Mouse (Mus musculus) left cerebral cortex, adult 11 months (tissue): ENCODE results near the gene Pou1f1.

Experiments
- DNase-seq: peaks from one replicate; pipeline ENCODE4 v3.0.0; 2022; ENCODE audit warnings: low spot score

Pou1f1 gene

DNA sequence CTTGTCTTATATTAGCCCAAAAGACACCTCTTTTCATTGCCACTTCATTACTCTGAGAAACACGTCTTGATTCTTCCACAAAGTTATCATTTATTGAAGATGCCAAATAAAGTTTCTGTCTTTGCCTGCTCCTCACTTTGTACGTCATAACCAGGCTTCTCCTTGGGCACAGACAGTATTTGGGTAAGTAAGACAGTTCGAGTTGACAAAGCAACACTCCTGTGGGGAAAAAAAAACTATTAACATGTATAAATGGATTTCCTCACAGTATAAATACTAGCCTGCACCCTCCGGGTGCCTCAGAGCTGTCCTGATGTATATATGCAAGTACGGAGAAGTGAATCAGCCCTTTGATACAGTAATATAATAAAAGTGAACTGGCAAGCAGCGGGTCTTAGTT, at the start of gene Pou1f1:
TSS of gene Pou1f1 (plus strand) at position 301 of the 400 bp plus-strand sequence.
- DNase-seq: no peak

DNA sequence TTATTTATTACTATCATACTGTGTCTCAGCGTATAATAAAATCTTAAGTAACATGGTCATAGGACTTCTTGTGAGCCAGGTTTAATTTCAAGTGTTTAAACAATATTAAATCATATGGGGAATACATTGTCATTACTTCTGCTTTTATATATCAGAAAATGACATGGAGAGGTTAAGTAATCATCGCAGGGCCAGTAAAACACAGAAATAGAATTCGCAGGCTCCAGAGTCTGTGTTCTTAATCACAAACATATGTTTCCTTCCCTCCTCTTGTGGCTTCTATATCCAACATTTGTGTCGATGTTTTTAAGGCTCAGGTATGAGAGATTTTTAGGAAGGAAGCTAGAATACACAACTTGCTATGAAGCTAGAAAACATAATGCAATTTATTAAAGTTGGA, 49.7 kb upstream of the Pou1f1 start:
- no peak for DNase-seq

DNA sequence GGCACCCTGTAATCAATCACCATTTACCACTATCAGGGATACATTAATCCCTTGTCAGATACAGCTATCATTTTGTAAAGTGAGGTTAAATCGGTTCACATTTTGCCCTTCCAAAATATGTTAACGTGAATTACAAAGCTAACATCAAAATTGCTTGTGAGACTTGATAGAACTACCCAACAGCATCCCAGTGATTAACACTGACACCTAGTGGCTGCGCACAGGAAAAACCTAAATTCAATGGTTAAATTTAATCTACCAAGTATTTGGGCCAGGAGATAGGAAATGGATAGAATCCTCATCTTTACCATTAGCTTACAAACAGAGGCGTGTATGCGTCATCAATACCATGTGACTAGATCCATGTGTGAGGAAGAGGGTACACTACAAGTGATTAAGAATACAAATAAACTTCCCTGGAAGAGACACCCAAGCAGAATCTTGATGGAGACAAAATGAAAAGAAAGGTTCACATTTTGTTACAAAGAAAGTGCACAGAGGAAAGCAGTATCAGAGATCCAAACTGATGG, 47.8 kb upstream of the Pou1f1 start:
- peak; percentile 32 for DNase-seq

DNA sequence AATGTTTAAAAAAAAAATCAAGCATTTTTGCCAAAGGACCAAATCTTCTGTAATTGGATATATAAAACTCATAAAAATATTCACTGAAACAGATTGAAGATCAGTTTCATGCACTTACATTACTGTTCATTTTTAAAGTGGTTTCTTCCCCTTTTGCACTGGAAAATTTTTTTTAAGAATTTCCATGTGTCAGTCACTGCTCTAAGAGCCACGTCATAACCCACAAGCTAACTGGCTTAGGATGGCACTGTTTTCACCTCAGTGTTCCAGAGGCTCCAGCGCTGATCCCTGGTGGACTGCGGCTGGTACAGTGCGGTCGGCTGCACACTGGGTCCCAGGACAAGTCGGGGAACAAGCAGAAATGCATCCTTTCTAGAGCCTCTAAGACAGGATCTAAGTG, 34.6 kb upstream of the Pou1f1 start:
- no peak for DNase-seq

DNA sequence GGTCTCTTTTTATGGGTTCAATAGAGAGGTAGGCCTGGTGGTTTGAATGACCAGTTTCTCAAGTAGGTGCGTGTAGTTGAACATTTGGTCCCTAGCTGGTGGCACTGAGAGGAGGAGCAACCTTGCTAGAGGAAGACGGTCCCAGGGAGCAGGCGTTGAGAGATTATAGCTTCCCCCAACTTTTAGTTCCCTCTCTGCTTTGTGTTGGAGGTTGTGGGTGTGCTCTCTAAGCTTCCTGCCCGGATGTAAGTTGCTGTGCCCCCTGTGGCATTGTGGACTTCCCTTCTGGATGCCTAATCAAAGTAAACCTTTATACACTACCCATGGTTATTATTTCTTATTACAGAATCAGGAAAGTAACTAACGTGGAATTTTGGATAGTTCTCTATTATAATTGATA, 24.3 kb upstream of the Pou1f1 start:
- no peak for DNase-seq

DNA sequence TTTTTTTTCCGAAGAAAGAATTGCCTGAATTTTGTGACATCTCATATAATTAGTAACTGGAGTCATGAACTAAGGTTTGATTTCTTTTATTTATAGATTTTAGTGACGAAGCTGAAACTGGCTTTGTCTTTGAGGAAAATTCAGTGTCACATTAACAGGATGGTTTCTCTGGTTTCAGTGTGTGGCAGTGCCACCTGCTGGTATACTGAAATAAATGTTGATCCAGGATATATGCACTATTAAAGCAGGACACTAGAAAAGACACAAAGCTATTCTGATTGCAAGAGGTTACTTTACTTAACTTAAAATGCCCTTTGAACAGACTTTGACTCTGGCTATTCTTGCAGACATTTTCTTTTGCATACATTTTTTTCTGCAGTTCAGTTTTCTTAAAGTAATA, 23.3 kb upstream of the Pou1f1 start:
- DNase-seq: no peak

DNA sequence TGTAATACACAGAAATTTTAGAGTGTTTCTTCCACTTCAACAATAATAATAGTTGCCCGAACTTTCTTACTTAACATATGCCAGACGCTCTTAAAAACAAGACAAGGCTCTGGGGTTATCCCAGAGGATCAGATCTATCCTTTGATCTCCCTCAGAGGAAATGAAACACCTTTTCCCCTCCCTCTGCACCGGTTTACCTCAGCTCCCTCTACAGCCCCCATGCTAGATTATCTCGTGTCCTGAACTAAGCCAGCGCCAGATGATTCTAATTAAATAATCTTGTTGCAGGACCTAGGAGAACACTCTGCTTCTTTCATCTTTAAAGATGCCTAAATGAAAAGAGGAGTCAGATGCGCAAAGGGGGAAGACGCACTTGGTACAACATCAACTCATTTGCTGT, 6.1 kb upstream of the Pou1f1 start:
- DNase-seq: no peak

DNA sequence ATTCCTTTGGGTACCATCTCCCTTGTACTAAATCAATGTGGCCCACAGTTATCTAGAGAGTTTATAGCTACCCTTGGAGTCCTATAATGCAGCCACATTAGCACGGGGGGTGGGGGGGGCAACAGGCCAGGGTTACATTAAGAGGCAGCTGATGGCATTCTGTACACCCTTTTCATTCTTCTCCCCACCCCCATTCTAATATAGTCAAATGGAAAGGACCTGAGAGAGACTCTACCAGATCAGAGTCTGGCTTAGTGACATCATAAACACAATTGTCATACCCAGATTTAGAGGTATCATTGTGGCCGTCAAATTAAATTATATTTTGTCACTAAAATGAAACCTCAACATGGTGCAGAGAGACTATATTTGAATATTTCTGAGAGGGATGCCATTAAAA, 5.7 kb downstream of the Pou1f1 start:
- no peak for DNase-seq

DNA sequence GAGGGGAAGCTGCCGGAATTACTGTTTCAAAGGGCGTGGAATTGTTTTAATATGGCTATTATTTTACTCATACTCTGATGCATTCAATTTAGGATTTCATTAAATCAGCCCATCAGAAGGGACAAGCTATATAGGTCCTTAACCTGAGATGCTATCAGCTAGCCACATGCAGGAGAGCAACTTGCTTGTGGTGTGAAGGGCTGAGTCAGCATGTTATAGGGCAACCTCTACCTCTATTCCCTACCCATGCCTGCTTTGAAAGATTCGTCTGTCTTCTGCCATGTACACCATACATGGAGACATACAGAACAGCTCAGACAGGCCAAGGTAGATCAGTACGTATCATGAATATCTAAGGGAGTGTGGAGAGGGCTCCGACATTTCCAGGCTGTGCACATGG, 6.4 kb downstream of the Pou1f1 start:
- no peak for DNase-seq

DNA sequence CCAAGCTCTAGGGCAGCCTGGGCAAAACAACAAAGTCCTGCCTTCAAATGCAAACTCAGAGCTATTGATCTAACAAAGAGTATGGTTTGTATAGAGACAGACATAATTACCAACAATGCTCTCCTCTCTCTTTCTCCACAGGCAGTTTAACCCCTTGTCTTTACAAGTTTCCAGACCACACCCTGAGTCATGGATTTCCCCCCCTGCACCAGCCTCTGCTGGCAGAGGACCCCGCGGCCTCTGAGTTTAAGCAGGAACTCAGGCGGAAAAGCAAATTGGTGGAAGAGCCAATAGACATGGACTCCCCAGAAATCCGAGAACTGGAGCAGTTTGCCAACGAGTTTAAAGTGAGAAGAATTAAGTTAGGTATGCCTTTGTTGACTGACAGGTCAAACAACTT, 9.3 kb downstream of the Pou1f1 start:
- DNase-seq: no peak

DNA sequence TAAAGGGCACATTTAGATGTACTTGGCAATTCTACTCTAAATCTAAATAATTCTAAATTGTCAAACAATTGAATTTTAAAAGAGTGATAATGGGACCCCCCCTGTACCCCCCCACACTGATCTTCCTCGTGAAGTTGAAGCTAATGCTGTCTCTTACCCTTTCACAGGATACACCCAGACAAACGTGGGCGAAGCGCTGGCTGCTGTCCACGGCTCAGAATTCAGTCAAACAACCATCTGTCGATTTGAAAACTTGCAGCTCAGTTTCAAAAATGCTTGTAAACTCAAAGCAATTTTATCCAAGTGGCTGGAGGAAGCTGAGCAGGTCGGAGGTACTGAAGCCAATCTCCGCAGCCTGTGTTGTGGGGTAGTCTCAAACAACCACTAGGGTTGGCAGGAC, 11.4 kb downstream of the Pou1f1 start:
- DNase-seq: peak; percentile 44

DNA sequence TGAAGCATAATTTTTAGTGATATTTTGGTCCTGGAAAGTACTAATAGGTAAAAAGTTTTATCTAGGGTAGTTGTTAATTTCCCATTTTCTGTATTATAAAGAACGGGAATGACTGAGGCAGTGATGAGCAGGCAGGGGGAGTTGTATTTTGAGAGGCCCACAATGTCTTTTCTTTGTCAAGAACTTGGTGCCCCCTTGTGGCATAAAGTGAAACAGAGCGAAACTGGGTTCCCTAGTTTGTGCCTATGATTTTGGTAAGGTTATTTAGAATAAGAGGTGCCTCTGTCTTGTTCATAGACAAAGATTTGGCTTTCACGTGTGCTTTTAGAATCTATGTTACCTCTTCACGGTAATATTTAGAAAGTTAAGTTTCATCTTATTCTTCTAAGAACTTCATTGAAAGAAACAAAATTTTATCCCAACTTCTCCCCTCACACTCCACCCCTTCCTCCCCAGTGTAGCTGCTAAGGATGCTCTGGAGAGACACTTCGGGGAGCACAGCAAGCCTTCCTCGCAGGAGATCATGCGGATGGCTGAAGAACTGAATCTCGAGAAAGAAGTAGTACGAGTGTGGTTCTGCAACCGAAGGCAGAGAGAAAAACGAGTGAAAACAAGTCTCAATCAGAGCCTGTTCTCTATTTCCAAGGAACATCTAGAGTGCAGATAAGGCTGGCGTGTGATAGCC, 13.1 kb downstream of the Pou1f1 start:
- peak; percentile 44 for DNase-seq

DNA sequence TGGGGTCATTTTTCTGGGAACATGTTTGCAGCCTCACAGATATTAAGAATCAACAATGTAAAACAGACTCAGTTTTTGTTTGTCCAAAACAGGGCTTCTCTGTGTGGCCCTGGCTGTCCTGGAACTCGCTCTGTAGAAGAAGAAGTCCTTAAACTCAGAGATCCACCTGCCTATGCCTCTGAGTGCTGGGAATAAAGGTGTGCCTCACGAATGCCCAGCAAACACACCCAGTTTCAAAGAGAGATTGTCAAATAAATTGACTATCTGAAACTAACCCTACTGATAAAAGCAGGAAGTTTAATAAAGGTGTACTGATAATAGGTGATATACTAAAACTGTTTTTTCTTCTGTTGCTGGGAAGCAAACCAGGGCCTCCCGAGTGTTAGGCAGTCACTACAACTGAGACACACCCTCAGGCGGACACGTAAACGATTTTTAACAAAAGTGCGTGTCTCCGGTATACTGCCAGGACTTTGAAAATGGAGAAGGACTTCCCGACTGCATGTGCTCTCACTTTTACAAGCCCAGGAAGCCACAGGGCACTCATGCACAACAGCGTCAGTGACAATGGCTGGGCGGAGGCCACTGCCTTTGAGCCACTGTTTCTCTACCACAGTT, 23.5 kb downstream of the Pou1f1 start:
- no peak for DNase-seq

DNA sequence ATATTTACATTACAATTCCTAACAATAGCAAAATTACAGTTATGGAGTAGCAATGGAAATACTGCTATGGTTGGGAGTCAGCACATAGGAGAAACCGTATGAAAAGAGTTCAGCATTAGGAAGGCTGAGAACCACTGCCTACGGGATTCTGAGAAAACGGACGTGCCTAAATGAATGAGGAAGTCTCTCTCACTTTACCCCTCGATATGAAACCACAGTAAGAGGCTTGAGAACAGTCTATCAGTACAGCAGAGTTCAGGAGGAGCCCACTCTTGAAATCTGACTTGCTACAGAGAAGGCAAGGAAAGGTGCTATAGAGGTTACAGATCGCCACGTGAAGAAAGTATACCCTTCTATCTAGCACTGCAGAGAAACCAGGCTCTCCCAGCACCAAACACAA, 28.6 kb downstream of the Pou1f1 start:
- no peak for DNase-seq

DNA sequence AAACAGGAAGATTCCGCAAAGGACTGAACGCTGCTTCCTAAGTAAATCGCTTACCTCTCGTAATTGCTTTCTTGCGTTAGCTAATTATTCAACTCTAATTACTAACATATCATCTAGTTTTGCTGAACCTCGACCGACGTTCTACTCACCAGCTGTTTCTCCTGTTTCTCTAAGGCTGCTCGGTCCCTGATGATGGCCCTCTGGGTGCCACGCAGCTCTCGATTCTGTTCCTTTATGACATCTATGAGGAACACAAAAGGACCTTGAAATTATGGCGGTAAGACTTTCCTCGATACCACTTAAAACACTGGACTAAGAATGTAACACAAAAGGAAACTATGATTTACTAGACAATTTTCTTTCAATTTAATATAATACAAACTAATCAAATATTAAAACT, 30.5 kb downstream of the Pou1f1 start:
- no peak for DNase-seq

DNA sequence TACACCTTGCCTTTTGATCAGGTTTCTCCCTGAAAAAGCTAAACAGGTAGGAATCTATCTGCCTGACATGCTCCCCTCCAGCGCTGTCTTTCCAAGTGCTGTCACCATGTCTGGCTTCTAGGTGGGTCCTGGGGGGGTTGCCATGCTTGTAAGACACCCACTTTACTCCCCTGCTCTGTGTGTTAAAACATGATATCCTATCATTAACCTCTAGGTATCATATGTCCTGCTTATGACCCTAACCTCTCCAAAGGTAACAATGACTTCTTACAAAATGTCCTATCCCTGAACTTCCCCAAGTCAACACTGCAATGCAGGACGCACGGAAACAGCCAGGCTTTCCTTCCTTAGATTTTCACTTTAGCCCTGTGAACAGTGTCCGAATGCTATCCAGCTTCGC, 34.0 kb downstream of the Pou1f1 start:
- DNase-seq: no peak

DNA sequence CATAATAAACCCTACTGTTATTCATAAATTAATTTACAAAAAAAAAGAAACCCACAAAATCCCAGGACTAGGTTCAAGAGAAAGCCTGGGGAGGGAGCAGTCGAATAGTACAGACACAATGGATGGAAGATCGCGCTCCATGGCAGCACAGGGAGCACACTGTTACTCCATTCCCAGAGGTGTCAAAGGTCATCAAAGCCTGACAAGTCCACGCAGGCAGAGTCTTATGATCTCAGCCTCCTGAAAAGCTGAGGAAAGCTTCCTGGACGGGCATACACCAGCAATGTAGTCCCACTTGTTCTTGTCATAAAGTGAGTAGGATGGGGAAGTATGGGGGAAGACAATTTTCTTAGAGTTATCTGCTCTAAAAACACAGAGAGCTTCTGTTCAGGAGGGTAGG, 37.1 kb downstream of the Pou1f1 start:
- no peak for DNase-seq

DNA sequence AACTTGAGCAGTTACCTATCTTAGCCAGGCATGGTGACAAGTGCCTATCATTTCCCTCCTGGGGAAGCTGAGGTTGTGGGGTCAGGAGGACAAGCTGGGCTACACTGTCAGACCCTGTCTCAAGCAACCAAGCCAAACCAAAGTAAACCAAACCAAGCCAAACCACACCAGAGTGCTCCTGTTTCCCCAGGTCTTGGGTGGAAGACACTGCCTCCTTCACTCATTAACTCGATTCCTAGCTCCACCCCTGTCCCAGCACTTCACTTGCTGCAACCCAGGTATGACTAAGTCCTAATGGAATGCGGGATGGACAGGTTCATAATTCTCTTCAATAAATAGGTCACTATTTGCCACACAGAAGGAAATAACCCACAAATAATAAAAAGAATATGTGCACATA, 39.3 kb downstream of the Pou1f1 start:
- DNase-seq: no peak

DNA sequence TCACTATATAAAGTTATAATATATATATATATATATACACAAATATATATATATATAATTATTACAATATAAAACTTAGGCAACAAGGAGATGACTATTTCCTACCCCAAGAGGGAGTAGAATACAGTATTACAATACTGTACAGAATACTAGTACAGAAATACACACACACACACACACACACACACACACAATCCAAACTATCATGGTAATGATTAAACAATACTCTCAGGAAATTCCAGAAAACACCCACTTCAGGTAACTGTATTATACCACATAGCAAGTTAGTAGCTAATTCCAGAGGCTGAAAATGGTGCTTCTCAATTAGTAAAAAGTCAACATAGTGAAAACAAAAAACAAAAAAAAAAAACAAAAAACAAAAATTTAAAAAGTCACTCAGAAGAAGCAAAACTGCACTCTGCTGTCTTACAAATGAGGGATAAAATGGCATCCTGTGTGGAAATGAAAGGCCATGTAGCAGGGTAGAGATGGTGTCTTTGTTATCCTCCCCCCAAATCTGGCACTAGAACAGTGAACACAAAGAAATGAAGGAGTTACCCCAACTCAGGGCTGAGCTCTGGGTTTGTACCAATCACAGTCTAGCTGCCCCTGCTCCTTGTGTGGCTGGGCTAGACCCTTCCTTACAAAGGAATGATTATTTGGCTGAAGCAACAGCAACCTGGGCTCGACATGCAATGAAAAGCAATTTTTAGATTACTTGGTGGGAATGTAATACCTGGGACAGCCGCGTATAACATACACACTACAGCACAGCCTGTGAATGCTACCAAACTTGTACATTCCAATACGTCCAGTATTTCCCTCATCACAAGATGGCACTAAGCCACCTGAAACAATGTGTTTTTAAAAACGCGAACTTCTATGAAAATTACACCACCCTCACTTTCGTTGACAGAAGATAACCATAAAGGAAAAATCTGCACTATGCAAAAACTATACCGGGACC, 41.0 kb downstream of the Pou1f1 start:
- DNase-seq: no peak

DNA sequence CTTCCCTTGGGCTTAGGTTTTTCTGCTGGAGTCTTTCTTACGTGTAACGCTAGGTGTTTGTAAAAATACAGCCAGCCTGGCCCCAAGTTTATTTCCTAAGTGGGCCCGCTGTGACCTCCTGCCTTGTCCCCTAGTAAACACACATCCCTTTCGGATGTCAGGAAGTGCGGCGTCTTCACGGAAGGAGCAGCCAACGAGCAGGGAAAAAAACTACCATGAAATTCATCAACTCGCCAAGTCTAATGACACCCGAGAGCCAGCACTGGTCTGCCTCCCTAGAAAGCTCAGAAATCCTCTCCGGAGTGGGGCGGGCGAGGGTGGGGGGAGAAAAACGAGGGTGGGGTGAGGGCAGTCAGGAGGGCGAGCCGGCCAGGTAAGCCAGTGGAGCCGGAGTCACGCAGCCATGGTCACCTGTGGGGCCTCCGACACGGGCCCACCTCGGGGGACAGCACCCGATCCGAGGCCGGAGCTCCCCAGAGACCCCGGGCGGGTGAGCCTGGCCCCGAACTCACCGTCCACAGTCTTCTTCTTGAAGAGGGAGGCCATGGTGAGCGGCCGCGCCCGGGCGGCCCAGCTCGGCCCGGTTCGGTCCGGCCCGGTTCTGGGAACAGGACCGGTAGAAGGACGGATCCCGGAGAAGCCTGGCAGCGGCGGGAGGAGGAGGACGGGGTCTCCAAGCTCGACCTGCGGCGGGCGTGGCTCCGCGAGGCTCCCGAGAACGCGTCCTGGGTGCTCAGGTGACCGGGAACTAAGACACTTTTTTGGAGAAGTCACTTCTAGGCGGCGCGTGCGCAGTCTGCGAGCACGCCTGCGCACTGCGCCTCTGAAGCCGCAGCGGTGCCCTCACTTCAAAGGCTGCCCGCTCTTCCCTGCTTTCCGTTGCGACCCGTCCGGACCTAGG, 41.9 kb downstream of the Pou1f1 start, which contains the start of gene Chmp2b:
TSS of gene Chmp2b (minus strand) at position 764 of the 901 bp plus-strand sequence.
- peak; percentile 78 for DNase-seq

DNA sequence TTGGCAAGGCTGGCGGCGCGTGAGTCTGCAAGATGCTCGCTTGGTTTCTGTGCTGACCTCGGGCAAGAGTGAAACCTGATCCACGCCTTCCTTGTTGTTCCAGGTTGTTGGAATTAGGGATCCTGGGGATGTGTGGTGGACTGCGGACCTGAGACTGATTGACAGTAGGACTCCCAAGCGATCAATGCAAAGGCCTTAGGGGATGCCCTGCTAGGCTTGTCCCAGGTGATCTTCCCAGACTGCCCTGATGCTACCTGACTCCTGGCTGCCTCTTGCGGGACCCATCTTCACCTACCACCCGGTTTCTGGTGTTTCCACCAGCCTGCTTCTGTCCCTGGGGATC, 42.5 kb downstream of the Pou1f1 start:
- DNase-seq: no peak

DNA sequence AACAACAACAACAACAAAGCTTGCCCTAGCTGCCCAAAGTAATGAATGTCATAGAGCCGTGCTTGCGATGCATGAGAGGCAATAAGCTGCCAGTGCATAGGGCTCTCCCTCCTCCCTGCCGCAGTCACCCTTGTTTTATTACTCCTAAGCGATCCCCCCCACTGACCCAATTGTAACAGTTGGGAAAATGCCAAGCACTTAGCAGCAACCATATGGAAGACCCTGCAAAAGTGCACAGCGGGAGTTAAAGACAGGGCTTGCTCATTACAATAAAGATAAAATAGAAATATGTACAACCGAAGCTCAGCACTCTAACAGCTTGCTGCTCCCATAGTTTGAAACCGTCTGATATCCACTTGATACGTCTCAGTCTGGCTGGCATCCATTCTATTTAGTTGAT, 44.0 kb downstream of the Pou1f1 start:
- no peak for DNase-seq
